Mouse (Mus musculus) liver, adult (tissue): ENCODE results near the gene Sidt1.

Experiments
- GATA4 ChIP-seq: IDR thresholded peaks from 2 replicates; pipeline ENCODE4 v1.6.1; 2014; ENCODE audit warnings: mild to moderate bottlenecking, low read length; ENCODE audit not compliant: insufficient replicate concordance

Gene Sidt1

GRCm38 (mm10) chr16:44271371-44272038 is 61.5 kb downstream of the Sidt1 start:
- no peak for TF ChIP-seq GATA4

GRCm38 (mm10) chr16:44270606-44271005 is 62.4 kb downstream of the Sidt1 start:
- TF ChIP-seq GATA4 = no peak

DNA sequence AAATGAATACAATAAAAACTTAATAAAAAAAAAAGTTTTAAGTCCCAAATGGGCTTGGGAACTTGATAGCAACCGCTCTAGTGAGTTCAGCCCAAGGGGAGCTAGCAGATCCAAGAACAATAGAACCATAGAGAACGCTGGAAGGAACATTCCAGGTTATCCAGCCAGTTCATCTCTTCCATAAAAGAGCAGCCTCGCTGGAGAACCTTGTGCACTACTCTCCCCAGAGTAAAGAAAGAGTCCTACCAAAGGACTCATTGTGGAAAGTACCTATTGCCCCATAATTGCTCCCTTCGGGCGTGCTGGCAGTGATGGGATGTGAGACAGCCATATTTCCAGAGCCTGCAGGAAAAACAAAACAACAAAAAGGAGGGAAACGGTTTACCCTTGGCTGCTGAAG is 63.4 kb downstream of the Sidt1 start:
- TF ChIP-seq GATA4 = no peak

- no peak for TF ChIP-seq GATA4
Observed at GRCm38 (mm10) chr16:44268541-44269215, 64.3 kb downstream of the Sidt1 start.

DNA sequence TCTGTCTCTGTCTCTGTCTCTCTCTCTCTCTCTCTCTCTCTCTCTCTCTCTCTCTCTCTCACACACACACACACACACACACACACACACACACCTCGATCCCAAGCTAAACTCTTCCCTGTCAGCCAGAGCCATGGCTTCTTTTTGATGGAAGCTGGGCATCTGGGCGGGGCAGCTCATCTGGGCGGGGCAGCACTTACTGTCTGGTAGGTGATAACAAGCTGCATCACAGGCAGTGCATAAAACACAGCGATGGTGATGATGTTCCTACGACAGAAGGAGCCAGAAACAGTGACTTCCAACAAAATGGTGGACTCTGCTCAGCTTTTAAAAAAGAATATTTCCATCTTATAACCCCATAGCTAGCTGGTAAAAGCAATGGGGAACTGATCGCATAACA is 67.4 kb downstream of the Sidt1 start:
- no peak for TF ChIP-seq GATA4

DNA sequence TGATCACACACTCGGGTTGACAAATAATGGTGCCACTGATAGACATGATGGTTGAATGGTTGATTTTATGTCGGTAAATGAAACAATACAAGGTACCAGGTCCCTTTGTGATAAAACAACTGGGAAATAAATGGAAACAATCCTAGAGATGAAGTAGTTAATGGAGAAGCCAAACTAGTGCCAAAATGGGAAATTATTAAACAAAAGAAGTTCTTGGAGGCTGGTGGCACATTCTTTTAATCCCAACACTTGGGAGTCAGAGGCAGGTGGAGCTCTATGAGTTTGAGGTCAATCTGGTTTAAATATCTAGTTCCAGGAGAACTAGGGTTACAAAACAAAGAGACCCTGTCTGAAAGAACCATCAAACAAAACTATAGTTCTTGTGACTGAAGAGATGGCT is 68.1 kb downstream of the Sidt1 start:
- TF ChIP-seq GATA4 = no peak

- no peak for TF ChIP-seq GATA4
Observed at GRCm38 (mm10) chr16:44257476-44257875, 75.5 kb downstream of the Sidt1 start.

DNA sequence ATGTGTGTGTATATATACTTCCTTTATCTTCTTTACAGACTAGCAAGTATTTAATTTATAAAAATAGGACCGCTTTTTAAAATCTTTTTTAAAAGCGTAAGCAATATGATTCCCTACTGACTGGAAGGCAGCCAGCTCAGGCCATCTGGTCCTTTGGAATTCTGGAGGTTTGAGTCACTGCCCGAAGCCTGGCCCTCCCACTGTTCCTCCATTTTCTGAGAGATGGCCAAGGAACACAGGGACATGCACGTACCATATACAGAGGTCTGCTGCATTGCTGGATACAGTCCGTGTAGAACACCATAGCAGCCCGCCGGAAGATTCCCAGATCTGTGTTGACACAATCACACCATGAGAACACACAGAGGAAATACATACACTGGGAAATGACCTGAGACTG is 78.3 kb downstream of the Sidt1 start:
- no peak for TF ChIP-seq GATA4

- no peak for TF ChIP-seq GATA4
Observed at GRCm38 (mm10) chr16:44253797-44254634, 79.0 kb downstream of the Sidt1 start.

- TF ChIP-seq GATA4 = no peak
Observed at GRCm38 (mm10) chr16:44252735-44253134, 80.3 kb downstream of the Sidt1 start.

- no peak for TF ChIP-seq GATA4
Observed at GRCm38 (mm10) chr16:44249985-44250384, 83.0 kb downstream of the Sidt1 start.

- TF ChIP-seq GATA4 = no peak
Observed at GRCm38 (mm10) chr16:44243323-44243722, 89.7 kb downstream of the Sidt1 start.

GRCm38 (mm10) chr16:44242633-44243032 is 90.4 kb downstream of the Sidt1 start:
- no peak for TF ChIP-seq GATA4

DNA sequence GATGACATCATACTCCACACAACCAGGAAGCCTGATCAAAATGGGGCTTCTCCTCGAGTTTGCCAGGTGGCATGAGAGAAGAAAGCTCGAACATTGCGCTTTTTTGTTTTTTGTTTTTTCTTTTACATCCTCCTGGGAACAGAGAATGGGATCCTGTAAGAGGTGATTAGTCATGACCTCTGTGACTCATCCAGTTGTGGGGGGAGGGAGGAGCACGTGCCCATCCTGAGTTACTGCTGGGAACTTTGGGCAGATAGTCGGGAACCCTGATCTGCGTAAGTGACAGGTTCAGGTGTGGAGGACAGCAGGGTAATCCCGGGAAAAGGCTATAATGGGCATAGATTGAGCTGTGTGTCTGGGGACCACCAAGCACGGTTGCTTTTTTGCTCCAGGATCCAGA is 92.6 kb downstream of the Sidt1 start:
- no peak for TF ChIP-seq GATA4

- no peak for TF ChIP-seq GATA4
Observed at GRCm38 (mm10) chr16:44238835-44239263, 94.1 kb downstream of the Sidt1 start.

DNA sequence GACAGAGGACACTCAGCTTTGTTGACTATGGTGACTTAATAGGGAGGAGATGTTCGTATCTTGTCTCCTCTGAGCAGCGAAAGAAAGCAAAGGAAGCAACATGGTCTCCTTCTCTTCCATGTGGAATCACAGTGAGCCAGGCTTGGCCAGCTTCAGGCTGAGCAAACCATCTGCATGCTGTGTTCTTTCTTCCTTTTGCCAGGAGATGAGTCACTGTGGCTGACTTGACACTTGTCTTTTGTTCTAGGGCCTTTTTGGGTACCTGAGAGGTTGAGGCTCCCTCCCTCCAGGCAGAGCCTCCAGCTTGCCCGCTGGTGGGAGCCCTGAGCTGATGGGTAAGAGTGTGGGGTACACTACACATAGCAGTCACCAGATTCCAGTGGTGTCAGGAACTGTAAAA is 95.2 kb downstream of the Sidt1 start:
- no peak for TF ChIP-seq GATA4
